Mouse (Mus musculus) gastrocnemius, postnatal 10 days (tissue): ENCODE results near the gene Nup88. TPM values are rescaled to one million over a fixed set of nuclear protein-coding genes. Genes with fewer than 3 reads are reported as not detected.
"Not testable (repeated sequence)": the region's sequence is repeated elsewhere in the genome, so short reads cannot be mapped to it uniquely, and the experiment has no call there.

Source experiments
- DNase-seq: peaks from one replicate; pipeline ENCODE4 v3.0.0; 2021; ENCODE audit warnings: mixed read lengths
- total RNA-seq, 2 experiments: library from RNA; stranded (reverse); gene quantifications; 2 replicates each; pipeline ENCODE4 v1.2.3; 2021

The Nup88 gene
- total RNA-seq, 2 experiments from 2014 or later: 50.1 to 52.0 TPM

- no peak for DNase-seq
These were observed 1.1 kb upstream of the Nup88 start for GRCm38 (mm10) chr11:70970560-70971540.

GRCm38 (mm10) chr11:70969271-70969794, 440 bp downstream of the Nup88 start:
- no peak for DNase-seq

GRCm38 (mm10) chr11:70964222-70964907, 5.4 kb downstream of the Nup88 start:
- DNase-seq: no peak

- no peak for DNase-seq
These were observed 8.8 kb downstream of the Nup88 start for GRCm38 (mm10) chr11:70960786-70961554.

- no peak for DNase-seq
These were observed 15.1 kb downstream of the Nup88 start for GRCm38 (mm10) chr11:70954711-70955110.

- no peak for DNase-seq
These were observed 24.6 kb downstream of the Nup88 start for GRCm38 (mm10) chr11:70944935-70945817.

GRCm38 (mm10) chr11:70943651-70944050, 26.1 kb downstream of the Nup88 start:
- DNase-seq: no peak

- no peak for DNase-seq
These were observed 27.2 kb downstream of the Nup88 start for GRCm38 (mm10) chr11:70942596-70942995.

- DNase-seq: no peak
These were observed 34.5 kb downstream of the Nup88 start for GRCm38 (mm10) chr11:70935316-70935715.

- no peak for DNase-seq
These were observed 38.3 kb downstream of the Nup88 start for GRCm38 (mm10) chr11:70931461-70931860.

GRCm38 (mm10) chr11:70919524-70919923, 50.2 kb downstream of the Nup88 start:
- DNase-seq: no peak

- no peak for DNase-seq
These were observed 51.9 kb downstream of the Nup88 start for GRCm38 (mm10) chr11:70917896-70918295.

- no peak for DNase-seq
These were observed 57.9 kb downstream of the Nup88 start for GRCm38 (mm10) chr11:70911920-70912319.

- no peak for DNase-seq
These were observed 58.5 kb downstream of the Nup88 start for GRCm38 (mm10) chr11:70911323-70911722.

- DNase-seq: no peak
These were observed 63.1 kb downstream of the Nup88 start for GRCm38 (mm10) chr11:70906681-70907080.

- DNase-seq: not testable (repeated sequence)
These were observed 71.6 kb downstream of the Nup88 start for GRCm38 (mm10) chr11:70898182-70898581.

GRCm38 (mm10) chr11:70897680-70898079, 72.1 kb downstream of the Nup88 start:
- DNase-seq: no peak
